Mouse (Mus musculus) adrenal gland, adult 2 months (tissue): ENCODE results near the gene Cux1. TPM values are rescaled to one million over a fixed set of nuclear protein-coding genes. Genes with fewer than 3 reads are reported as not detected.

ENCODE experiments used
- DNase-seq: peaks from one replicate; pipeline ENCODE4 v3.0.0; 2021
- polyA plus RNA-seq: library from polyadenylated mRNA; depleted of rRNA; stranded (reverse); fragments of >200 nt; gene quantifications from 2 replicates; pipeline ENCODE4 v1.2.3, GENCODE M21; 2012
- total RNA-seq, 2 experiments: library from RNA; stranded (reverse); gene quantifications; 2 replicates each; pipeline ENCODE4 v1.2.3; 2021

Gene Cux1
- total and polyA plus RNA-seq, 3 experiments = 52.3 to 105 (median 101) TPM

GRCm38 (mm10) chr5:136379405-136379804 lies 187.9 kb downstream of the Cux1 start:
- DNase-seq = no peak

GRCm38 (mm10) chr5:136377101-136377500 lies 190.2 kb downstream of the Cux1 start:
- no peak for DNase-seq

GRCm38 (mm10) chr5:136375350-136375749 lies 191.9 kb downstream of the Cux1 start:
- DNase-seq = no peak

GRCm38 (mm10) chr5:136372276-136372675 lies 195.0 kb downstream of the Cux1 start:
- peak; percentile 55 for DNase-seq

GRCm38 (mm10) chr5:136363421-136363820 lies 203.9 kb downstream of the Cux1 start:
- DNase-seq = no peak

GRCm38 (mm10) chr5:136362473-136363230 lies 204.6 kb downstream of the Cux1 start:
- no peak for DNase-seq

- DNase-seq = no peak
Measured at GRCm38 (mm10) chr5:136362021-136362420, 205.3 kb downstream of the Cux1 start.

- no peak for DNase-seq
Measured at GRCm38 (mm10) chr5:136357227-136357626, 210.1 kb downstream of the Cux1 start.

GRCm38 (mm10) chr5:136355583-136356126 lies 211.6 kb downstream of the Cux1 start:
- DNase-seq = no peak

GRCm38 (mm10) chr5:136354729-136355128 lies 212.6 kb downstream of the Cux1 start:
- peak; percentile 22 for DNase-seq

- DNase-seq = no peak
Measured at GRCm38 (mm10) chr5:136353114-136353513, 214.2 kb downstream of the Cux1 start.

- peak; percentile 12 for DNase-seq
Measured at GRCm38 (mm10) chr5:136343156-136343890, 224.0 kb downstream of the Cux1 start.

GRCm38 (mm10) chr5:136336798-136337527 lies 230.3 kb downstream of the Cux1 start:
- no peak for DNase-seq

GRCm38 (mm10) chr5:136335681-136336080 lies 231.6 kb downstream of the Cux1 start:
- no peak for DNase-seq

- DNase-seq = no peak
Measured at GRCm38 (mm10) chr5:136334780-136335179, 232.5 kb downstream of the Cux1 start.

- no peak for DNase-seq
Measured at GRCm38 (mm10) chr5:136334051-136334450, 233.2 kb downstream of the Cux1 start.

- no peak for DNase-seq
Measured at GRCm38 (mm10) chr5:136332786-136333462, 234.4 kb downstream of the Cux1 start.

- no peak for DNase-seq
Measured at GRCm38 (mm10) chr5:136327736-136328135, 239.6 kb downstream of the Cux1 start.

GRCm38 (mm10) chr5:136326626-136327025 lies 240.7 kb downstream of the Cux1 start:
- no peak for DNase-seq

- peak; percentile 70 for DNase-seq
Measured at GRCm38 (mm10) chr5:136324506-136324905, 242.8 kb downstream of the Cux1 start.

- DNase-seq = no peak
Measured at GRCm38 (mm10) chr5:136321378-136321777, 245.9 kb downstream of the Cux1 start.

- DNase-seq = no peak
Measured at GRCm38 (mm10) chr5:136312566-136312965, 254.7 kb downstream of the Cux1 start.
